Mouse (Mus musculus): ENCODE data around the gene Dbndd2. TPM values are rescaled to one million over a fixed set of nuclear protein-coding genes. Genes with fewer than 3 reads are reported as not detected.

Dbndd2 gene
- total RNA-seq, 2 experiments from 2014 or later, result 108 to 110 TPM

DNA sequence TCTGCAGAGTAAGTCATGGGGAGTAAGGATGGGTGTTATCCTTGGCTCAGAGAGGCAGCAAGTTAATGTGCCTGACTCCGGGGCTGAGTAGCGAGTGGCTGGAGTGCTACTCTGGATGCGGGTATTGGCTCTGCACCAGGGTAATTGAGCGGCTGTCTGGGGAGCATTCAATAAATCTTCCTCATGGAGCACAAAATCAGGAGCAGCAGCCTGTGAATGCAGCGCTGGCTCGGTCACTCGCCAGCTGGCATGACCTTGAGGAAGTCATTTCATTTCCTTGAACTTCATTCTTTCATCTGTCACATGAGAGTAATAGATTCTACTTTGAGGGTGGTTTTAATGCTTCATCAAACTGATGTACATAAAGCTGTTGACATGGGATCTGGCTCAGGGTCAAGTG is 14.6 kb downstream of the Dbndd2 start:
- no peak for DNase-seq

DNA sequence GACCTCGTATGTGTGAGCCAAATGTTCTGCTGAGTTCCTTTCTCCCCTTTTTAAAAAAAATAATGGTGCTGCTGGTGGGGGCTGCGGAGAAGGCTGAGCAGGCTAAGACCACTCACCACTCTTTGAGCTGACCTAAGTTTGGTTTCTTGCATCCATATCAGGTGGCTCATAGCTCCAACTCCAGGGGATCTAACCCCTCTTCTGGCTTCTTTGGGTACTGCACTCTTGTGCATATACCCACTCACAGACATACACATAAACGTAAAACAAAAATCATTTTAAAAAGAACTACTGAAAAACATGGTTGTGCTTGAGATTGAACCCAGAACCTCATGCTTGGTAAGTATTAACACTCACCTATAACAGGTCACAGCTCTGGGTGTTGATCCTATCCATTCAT is 19.0 kb downstream of the Dbndd2 start:
- DNase-seq, result no peak

DNA sequence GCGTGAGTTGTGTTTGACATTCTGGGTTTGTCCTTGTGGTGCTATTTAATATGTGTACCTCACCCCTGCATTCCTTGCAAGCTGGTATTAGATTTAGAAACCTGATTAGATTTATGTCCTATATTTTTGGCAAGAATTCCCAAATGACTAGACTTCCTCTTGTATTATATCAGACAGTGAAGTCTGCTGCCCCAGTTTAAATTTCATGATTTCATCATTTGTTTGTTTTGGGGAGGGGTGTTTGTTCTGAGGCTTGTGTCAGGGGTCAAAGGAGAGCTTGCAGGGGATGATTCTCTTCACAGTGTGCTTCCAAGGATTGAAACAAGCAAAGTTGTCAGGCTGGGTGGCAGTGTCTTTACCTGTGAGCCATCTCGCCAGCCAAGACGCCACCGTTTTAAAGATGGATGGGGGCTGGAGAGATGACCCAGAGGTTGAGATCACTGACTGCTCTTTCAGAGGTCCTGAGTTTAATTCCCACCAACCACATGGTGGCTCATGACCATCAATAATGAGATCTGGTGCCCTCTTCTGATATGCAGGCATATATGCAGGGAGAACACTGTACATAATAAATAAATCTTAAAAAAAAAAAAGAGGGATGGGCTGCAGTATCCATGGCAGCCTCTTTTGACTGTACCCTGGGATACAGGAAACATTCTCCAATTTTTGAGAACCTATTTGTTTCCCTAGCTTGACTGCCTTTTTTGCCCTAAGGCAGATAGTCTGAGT is 19.9 kb downstream of the Dbndd2 start:
- no peak for DNase-seq

DNA sequence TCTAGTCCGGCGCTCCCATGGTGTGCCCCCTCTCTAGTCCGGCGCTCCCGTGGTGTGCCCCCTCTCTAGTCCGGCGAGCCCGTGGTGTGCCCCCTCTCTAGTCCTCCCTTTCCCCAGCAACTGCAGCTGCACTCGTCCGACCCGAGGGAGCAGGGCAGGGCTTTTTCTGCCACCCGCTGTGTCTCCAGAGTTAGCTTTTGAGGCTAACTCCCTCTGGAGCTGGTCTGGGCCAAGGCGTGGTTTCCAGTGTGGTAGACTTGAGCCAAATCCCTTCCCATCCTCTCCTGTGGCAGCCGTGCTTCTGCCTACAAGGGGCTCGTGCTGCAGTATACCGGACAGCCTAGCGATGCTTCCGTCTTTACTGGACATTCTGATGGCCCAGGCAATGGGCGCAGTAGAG is 21.9 kb downstream of the Dbndd2 start:
- no peak for DNase-seq

DNA sequence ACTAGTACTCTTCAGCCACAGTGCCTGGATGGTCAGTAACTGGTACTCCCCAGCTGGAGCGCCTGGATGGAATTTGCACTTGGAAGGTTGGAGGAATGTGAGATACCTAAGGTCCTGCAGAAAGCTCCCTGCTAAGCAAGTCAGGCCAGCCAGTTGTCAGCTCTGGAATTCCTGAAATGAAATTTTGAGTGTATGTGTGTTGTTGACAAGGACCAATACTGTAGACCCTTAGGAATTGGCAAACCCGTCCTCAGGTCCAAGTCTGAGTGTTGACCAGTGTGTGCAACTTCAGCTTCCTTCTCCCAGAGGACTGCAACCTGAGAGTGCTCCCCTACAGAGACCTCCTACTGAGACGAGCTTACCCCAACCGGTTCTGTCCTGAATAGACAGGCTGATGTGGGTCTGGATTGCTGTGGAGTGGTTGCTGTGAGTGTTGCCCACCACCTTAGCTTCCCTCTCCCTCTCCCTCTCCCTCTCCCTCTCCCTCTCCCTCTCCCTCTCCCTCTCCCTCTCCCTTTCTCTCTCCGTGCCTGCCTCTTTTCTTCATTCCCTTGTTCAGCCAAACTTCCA is 24.8 kb downstream of the Dbndd2 start:
- no peak for DNase-seq

DNA sequence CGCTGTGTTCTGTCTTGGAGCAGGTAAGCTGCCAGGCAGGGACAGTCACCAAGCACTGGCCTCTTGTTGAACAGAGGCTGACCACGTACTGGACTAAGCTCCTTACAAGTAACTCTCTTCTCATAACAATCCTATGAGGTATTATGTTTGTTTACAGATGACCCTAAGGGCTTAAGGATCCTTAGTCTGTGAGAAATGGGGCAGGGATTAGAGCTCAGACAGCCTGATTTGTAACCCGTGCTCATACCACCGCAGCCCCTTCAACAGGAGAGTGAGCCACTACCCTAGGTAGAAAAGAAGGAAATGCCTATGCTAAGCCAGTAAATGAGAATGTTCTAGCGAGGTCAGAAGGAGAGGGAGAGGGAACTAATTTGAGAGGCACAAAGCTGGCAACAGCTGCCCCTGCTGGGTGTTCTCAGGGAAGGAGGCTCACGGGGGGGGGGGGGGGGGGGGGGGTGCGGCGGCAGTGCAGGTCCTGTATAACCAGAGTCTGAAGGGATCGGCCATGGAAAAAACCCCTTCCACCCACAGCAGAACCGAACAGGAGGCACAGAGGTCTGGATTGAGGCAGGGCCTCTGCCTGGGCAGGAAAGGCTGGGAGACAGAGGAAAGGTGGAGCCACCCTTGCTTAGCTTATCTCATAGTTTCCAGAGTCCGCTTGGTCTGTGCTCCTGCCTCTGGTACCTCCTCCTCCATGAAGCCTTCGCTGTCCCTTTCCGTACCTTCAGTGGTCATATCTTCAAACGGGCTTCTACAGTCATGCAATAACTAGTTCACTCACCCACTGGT is 26.4 kb downstream of the Dbndd2 start:
- DNase-seq, result no peak

DNA sequence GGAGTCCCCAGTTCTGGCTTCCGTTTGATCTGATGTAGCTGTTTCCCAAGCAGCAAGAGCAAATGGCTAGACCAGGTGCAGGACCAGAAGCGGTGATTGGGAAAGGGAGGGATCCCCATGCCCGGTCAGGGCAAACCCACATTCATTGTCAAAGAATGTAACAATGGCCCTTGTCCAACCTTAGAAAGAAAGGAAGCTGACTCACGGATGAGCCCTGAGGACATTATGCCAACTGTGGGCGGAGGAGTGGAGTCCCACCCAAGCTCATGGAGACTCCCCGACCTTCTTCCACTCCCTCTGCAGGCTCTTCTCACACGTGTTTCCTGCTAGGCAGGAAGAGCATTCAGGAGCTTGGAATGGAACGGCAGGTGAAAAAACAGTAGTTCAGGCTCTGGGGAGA is 27.5 kb downstream of the Dbndd2 start:
- no peak for DNase-seq

DNA sequence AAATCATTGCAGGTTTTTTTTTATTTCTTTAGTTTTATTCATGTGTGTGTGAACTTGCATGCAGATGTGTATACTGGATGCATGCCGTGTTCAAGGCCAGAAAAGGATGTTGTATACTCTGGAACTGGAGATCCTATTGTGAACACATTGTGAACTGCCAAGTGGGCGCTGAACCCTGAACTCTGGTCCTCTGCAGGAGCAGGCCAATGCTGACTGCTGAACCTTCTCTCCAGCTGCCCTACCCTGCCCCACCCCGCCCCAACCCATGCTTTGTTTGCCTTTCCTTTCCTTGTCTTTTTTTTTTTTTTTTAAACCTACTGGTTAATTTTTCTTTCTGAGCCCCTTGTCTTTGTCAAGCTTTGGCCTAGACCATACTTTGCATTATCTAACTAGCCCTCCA is 29.0 kb downstream of the Dbndd2 start:
- no peak for DNase-seq

DNA sequence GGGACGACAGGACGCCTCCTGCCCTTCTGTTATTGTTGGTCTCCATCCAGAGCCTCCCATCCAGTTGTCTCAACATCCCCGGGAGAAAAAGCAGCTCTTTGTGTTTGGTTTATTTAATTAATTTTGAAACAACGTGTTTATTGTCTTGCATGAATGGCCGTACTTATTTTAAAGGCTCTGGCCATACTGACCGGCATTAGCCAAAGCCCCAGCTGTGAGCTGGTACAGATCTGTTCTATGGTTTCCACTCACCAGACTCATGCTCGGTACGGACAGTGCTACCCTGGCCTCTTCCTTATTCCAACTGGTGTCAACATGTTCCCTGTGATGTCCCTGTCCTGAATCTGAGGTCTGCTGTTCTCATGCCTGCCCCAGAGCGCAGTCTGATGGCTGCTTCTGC is 30.0 kb downstream of the Dbndd2 start:
- DNase-seq, result no peak

DNA sequence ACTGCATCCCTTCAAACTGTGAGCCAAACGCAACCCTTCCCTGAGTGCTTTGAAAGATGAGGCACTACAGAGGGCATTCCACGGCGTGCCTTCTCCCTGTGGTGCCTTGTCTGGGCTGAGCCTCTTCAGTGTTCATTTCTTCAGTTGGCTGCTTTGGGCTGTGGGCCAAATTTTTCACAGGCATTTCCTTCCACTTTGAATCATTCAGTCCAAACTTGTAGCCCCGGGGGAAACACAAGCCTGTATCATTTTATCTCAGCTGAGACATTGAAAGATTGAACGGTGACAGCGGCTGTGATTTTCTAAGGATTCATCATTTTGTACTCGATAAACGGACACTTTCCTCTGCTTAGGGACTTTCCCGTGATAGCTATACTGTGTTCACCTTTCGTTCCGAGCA is 30.7 kb downstream of the Dbndd2 start:
- DNase-seq, result no peak

DNA sequence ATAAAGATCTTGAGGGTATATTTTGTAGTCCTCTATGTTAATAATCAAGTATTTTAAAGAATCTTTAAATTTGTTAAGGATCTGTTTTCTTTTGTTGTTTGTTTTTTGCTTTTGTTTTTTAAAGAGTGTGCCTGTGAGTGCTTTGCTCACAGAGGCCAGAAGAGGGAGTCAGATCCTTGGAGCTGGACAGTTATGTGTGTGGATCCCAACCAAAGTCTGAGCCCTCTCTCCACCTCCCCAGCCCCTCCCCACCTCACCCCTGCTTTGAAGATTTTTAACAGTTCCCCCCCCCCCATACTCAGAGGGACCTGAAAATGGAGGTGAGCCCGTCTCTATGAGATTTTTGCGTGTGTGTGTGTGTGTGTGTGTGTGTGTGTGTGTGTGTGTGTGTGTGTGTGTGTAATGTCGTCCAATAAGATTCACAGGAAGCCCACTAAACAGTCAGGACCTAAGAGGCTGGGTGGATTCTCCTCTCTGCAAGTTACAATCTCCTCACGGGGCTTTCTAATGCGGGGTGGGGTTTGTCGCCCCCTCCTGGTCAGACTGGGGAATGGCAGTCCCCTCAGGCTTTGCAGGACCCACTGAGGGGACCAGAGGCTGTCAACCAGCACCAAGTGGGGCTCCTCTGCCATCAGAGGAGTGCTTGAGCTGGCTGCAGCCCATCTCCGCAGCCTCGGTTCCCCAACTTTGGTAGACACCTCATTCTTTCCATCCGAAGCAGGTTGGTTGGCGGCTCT is 31.7 kb downstream of the Dbndd2 start:
- DNase-seq, result peak; percentile 33 to 46

DNA sequence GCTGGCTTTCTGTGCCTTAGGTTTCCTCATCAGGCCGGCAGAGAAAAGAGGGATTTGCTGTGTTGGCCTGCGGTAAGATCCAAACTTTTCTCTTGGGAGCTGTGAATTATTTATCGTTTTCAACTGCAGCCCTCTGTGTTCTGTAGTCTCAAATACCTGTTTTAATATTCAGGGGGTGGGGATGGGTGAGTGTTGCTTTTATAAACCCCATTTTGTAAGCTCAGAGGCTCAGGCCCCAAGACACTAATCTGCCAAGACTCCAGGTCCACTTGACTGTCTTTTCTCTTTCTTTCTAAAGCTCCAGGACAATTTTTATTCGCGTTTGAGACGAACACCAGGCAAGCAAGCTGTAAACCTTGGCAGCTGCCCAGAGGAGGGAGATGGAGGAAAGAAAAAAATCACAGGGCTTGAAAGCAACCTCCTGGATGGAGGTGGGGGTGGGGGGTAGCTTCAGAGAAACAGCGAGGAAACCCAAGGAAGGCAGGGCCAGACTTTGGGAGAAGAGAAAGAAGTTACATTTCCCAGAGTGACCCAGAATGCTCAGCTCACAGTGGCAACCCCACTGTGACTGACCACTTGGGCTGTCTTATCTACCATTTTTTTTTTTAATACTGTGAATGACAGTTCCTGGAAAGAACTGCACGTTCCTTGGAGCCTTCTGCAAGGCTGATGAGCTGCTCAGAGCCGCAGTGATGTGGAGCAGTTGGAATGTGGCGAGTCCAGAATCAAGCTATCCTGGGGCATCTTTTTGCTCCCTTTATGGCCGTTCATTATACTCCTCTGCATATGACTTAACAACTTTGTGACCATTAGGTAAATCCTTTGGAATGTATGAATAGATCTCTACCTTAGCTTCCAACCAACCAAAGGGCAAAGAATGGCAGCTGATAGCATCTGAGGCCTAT is 32.6 kb downstream of the Dbndd2 start:
- no peak for DNase-seq

DNA sequence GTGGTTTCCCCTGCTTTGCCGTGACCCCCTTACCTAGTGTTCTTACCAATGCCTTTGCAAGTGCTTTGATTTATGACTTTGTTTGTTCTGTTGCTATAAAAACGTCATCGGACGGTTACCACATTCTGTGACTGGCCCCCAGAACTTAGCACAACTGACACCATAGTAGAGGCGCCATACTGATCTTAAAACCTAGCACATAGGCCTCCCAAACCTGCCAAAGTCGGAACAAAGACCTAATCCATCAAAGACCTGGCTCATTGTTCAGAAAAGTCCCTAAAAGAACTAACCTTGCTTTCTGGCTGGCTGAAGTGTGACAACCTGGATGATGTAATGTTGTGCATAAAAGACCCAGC is 33.2 kb downstream of the Dbndd2 start:
- no peak for DNase-seq

DNA sequence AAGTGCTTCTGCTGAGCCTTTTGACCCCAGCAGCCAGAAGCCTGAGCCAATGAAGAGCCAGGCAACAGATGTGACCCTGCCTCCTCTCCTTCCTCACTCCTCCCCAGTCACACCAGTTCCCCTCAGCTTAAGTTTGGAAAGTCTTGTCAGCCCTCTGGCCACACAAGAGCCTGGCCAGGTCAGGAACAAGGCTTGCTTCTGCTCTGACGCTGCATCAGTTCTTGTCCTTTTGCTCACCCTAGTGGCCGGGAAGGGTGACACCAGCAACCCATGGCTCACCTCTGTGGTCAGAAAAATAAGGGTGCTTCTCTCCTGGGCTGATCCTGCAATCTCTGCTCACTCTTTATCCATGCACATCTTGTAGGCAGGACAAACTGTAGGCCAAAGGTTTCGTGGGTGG is 34.9 kb downstream of the Dbndd2 start:
- no peak for DNase-seq

DNA sequence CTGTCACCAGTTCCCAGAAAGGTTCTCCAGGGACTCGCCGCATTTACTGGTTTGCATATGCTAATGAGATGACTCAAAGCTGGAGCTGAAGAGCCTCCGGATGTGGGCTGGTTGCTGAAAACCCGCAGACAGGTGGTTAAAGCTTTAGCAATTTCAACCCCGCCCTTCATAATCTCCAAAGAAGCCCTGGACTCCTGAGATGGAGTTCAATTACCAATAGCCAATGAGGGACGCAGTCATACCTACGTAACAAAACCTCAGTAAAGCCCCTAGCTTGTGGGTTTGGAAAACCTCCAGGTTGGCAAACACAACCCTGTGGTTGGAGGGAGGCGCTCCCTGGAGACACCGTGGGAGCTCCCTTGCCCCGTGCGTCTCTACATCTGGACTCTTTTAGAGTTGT is 35.9 kb downstream of the Dbndd2 start:
- no peak for DNase-seq

DNA sequence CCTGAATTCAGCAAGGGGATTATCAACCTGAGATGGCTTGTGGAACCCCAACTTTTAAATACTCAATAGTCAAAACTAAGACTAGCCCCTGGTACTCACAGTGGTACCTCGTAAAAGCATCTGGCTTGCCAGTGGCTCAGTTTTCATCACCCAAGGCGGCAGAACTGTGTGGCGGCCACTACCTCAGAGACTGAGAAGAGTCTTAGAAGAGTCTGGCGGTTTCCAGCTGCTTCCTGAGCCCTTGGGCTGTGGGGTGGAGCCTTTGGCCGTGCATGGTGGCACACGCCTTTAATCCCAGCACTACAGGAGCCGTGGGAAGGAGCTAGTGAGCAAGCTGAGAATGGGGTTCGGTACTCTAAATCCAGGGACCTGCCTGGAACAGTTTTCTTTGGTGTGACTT is 36.4 kb downstream of the Dbndd2 start:
- DNase-seq, result no peak

DNA sequence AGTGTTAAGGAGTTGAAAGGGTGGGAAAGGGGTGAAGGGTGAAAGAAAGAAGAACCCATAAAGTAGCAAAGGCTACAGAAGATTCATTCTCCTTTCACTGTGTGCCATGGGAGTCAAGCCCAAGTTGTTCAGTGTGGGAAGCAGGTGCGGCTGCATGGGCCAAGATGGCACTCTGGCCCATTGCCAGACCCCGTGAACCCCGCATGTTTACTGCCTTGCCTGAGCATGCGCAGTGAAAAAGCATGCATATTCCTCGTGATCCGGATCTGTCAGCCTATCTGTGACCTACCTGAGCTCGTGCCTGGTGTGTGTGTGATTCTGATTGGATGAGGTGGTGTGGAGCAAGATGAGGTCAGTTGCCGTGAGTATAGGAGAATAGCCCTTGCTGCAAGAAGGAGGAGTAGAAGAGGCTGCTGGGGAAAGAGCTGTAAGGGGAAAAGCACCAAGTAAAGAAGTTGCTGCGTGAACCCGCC is 37.4 kb downstream of the Dbndd2 start:
- DNase-seq, result no peak

DNA sequence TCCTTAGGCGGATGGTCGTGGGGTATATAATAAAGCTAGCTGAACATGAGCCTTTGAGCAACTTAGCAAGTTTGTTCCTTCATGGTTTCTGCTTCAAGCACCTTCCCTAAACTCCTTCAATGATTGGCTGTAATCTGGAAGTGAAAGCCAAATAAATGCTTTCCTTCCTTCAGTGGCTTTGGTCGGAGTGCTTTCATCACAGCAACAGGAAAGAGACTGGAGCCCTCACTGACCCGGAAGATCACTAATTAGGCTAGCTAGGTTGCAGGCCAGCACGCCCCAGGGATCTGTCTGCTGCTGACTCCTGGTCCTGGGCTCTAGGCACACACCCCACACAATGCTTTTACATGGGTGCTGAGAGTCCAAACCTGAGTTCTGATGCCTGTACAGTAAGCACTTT is 42.7 kb downstream of the Dbndd2 start:
- DNase-seq, result no peak

DNA sequence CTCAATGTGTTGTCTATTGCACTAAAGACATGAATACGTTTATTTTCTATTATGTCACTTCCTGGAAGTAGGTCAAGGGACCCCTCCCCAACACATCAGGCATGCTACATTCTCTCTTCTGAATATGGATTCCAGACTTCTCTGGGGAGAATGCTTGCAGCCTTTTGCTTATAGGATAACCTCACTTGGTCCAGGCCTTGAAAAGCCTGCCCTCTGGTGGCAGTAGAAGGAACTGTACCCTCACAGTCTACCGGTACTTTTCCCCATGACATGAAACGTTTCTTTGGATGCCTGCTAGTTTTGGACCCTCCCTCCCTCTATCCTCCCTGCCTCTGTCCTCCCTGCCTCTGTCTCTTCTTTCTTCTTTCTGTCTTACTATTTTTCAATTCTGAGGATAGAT is 45.3 kb downstream of the Dbndd2 start:
- DNase-seq, result peak; percentile 58 to 63

DNA sequence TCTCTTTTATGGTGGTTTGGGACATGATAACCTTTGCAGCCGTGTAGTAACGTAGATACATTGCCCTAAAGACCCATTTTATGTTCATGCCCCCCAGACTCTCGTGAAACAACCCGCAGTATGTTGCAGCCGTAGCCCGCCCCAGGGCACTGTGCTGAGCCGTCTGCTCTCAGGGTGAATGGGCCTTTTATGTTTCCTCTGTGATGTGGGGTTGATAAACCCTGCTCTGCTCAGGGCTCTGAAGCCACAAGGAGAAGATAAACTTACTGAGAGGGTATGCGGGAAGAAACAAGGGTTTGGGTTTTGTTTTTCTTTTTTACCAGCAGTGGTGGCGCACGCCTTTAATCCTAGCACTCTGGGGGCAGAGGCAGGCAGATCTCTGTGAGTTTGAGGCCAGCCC is 48.4 kb downstream of the Dbndd2 start:
- DNase-seq, result no peak

DNA sequence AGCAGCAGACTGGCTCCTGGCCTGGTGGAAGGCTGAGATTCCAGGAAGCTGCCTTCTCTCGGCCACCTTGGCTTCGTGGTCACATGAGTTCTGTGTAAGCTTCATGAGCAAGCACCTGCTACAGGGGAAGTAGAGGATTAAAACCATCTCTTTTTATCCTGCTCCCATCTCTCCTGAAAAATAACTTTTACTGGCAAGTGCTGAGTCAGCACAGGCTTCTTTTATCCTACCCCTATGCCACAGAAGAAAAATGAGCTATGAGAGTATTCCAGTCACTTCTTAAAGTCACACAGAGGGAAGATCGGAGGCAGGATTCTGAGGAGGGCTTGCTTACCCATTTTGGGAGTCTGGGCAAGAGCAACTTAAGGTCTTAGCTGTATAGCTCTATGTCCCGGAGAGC is 51.1 kb downstream of the Dbndd2 start:
- no peak for DNase-seq

Data from layer of hippocampus, postnatal 36 days (tissue).